Mouse (Mus musculus): ENCODE results near the gene Tmem252. TPM values are rescaled to one million over a fixed set of nuclear protein-coding genes. Genes with fewer than 3 reads are reported as not detected.

Gene Tmem252
- polyA plus RNA-seq, 1 experiment from 2014 or later: 9.3 TPM

- no peak for TF ChIP-seq CTCF (IDR thresholded peaks at IDR 0.05; ENCODE audit: low read depth)
These were observed 28.8 kb upstream of the Tmem252 start for GRCm38 (mm10) chr19:24644971-24645370.

GRCm38 (mm10) chr19:24646162-24646829, 27.5 kb upstream of the Tmem252 start:
- H3K9ac ChIP-seq (ENCODE audit: low read depth, low read length): no peak overlapping the region
- no peak overlapping the region for H3K4me2 ChIP-seq (replicated peaks; ENCODE audit: low read depth)
- no peaks in the 10 kb centered on the region for H3K4me1 ChIP-seq (replicated peaks; ENCODE audit: control insufficient read depth, insufficient read depth, low read length)
- ATAC-seq: no peak
- no peak overlapping the region for H3K4me3 ChIP-seq (ENCODE audit: low read depth, low read length)
- no peak for TF ChIP-seq CTCF (IDR thresholded peaks at IDR 0.05; ENCODE audit: low read depth)
- WGBS: 77% methylated on average over 8 of the region's 8 CpGs
- H3K27ac ChIP-seq (ENCODE audit: low read depth, low read length): no peak overlapping the region
- H3K27me3 ChIP-seq (replicated peaks; ENCODE audit: control insufficient read depth, insufficient read depth, low read length): no peaks in the 10 kb centered on the region
- H3K9me3 ChIP-seq (ENCODE audit: control insufficient read depth): no peaks in the 10 kb centered on the region
- H3K36me3 ChIP-seq (ENCODE audit: control insufficient read depth, insufficient read depth): no peaks in the 10 kb centered on the region

More at GRCm38 (mm10) chr19:24644971-24645370, 28.8 kb upstream of the Tmem252 start:
- Histone ChIP-seq H3K9ac (ENCODE audit: low read depth, low read length) (no peak overlapping the region), H3K9me3 (ENCODE audit: control insufficient read depth) (no peaks in the 10 kb centered on the region), H3K4me2 (replicated peaks; ENCODE audit: low read depth) (no peak overlapping the region), H3K27me3 (replicated peaks; ENCODE audit: control insufficient read depth, insufficient read depth, low read length) (no peaks in the 10 kb centered on the region), H3K27ac (ENCODE audit: low read depth, low read length) (no peak overlapping the region), H3K4me1 (replicated peaks; ENCODE audit: control insufficient read depth, insufficient read depth, low read length) (no peaks in the 10 kb centered on the region), H3K36me3 (ENCODE audit: control insufficient read depth, insufficient read depth) (no peaks in the 10 kb centered on the region), H3K4me3 (ENCODE audit: low read depth, low read length) (no peak overlapping the region)
- 58% methylated on average over 10 of the region's 10 CpGs for WGBS
- no peak for ATAC-seq

- WGBS: 71% methylated on average over 8 of the region's 8 CpGs
- H3K27me3 ChIP-seq (replicated peaks; ENCODE audit: control insufficient read depth, insufficient read depth, low read length): no peaks in the 10 kb centered on the region
- no peak overlapping the region for H3K9ac ChIP-seq (ENCODE audit: low read depth, low read length)
- no peak overlapping the region for H3K4me2 ChIP-seq (replicated peaks; ENCODE audit: low read depth)
- H3K36me3 ChIP-seq (ENCODE audit: control insufficient read depth, insufficient read depth): no peaks in the 10 kb centered on the region
- no peak overlapping the region for H3K4me3 ChIP-seq (ENCODE audit: low read depth, low read length)
- H3K9me3 ChIP-seq (ENCODE audit: control insufficient read depth): no peaks in the 10 kb centered on the region
- ATAC-seq: no peak
- no peaks in the 10 kb centered on the region for H3K4me1 ChIP-seq (replicated peaks; ENCODE audit: control insufficient read depth, insufficient read depth, low read length)
- no peak for TF ChIP-seq CTCF (IDR thresholded peaks at IDR 0.05; ENCODE audit: low read depth)
- no peak overlapping the region for H3K27ac ChIP-seq (ENCODE audit: low read depth, low read length)
These were observed 25.8 kb upstream of the Tmem252 start for GRCm38 (mm10) chr19:24648016-24648415.

- H3K4me3 ChIP-seq (ENCODE audit: low read depth, low read length): no peak overlapping the region
- no peak overlapping the region for H3K27ac ChIP-seq (ENCODE audit: low read depth, low read length)
- no peak for TF ChIP-seq CTCF (IDR thresholded peaks at IDR 0.05; ENCODE audit: low read depth)
- 91% methylated on average over 8 of the region's 8 CpGs for WGBS
- H3K36me3 ChIP-seq (ENCODE audit: control insufficient read depth, insufficient read depth): no peaks in the 10 kb centered on the region
- H3K9me3 ChIP-seq (ENCODE audit: control insufficient read depth): no peaks in the 10 kb centered on the region
- H3K4me1 ChIP-seq (replicated peaks; ENCODE audit: control insufficient read depth, insufficient read depth, low read length): no peaks in the 10 kb centered on the region
- no peak for ATAC-seq
- H3K4me2 ChIP-seq (replicated peaks; ENCODE audit: low read depth): no peak overlapping the region
- no peak overlapping the region for H3K9ac ChIP-seq (ENCODE audit: low read depth, low read length)
- H3K27me3 ChIP-seq (replicated peaks; ENCODE audit: control insufficient read depth, insufficient read depth, low read length): no peaks in the 10 kb centered on the region
These were observed 23.4 kb upstream of the Tmem252 start for GRCm38 (mm10) chr19:24650428-24650827.

GRCm38 (mm10) chr19:24651595-24651994, 22.2 kb upstream of the Tmem252 start:
- Histone ChIP-seq H3K4me3 (ENCODE audit: low read depth, low read length) (no peak overlapping the region), H3K27ac (ENCODE audit: low read depth, low read length) (no peak overlapping the region), H3K9me3 (ENCODE audit: control insufficient read depth) (no peaks in the 10 kb centered on the region), H3K4me1 (replicated peaks; ENCODE audit: control insufficient read depth, insufficient read depth, low read length) (no peaks in the 10 kb centered on the region), H3K27me3 (replicated peaks; ENCODE audit: control insufficient read depth, insufficient read depth, low read length) (no peaks in the 10 kb centered on the region), H3K4me2 (replicated peaks; ENCODE audit: low read depth) (no peak overlapping the region), H3K9ac (ENCODE audit: low read depth, low read length) (no peak overlapping the region), H3K36me3 (ENCODE audit: control insufficient read depth, insufficient read depth) (no peaks in the 10 kb centered on the region)
- 66% methylated on average over 2 of the region's 2 CpGs for WGBS
- ATAC-seq: no peak
- no peak for TF ChIP-seq CTCF (IDR thresholded peaks at IDR 0.05; ENCODE audit: low read depth)

GRCm38 (mm10) chr19:24652342-24653019, 21.3 kb upstream of the Tmem252 start:
- no peak overlapping the region for H3K4me2 ChIP-seq (replicated peaks; ENCODE audit: low read depth)
- 41% methylated on average over 6 of the region's 6 CpGs for WGBS
- H3K27ac ChIP-seq (ENCODE audit: low read depth, low read length): no peak overlapping the region
- TF ChIP-seq CTCF (IDR thresholded peaks at IDR 0.05; ENCODE audit: low read depth): no peak
- H3K27me3 ChIP-seq (replicated peaks; ENCODE audit: control insufficient read depth, insufficient read depth, low read length): no peaks in the 10 kb centered on the region
- no peaks in the 10 kb centered on the region for H3K4me1 ChIP-seq (replicated peaks; ENCODE audit: control insufficient read depth, insufficient read depth, low read length)
- no peak overlapping the region for H3K4me3 ChIP-seq (ENCODE audit: low read depth, low read length)
- H3K9ac ChIP-seq (ENCODE audit: low read depth, low read length): no peak overlapping the region
- no peaks in the 10 kb centered on the region for H3K9me3 ChIP-seq (ENCODE audit: control insufficient read depth)
- peak; percentile 86 for ATAC-seq
- no peaks in the 10 kb centered on the region for H3K36me3 ChIP-seq (ENCODE audit: control insufficient read depth, insufficient read depth)

All from intestine, postnatal 0 days (tissue).